Mouse (Mus musculus) cerebellum, adult 2 months (tissue): ENCODE measurements around the gene Unkl. TPM values are rescaled to one million over a fixed set of nuclear protein-coding genes. Genes with fewer than 3 reads are reported as not detected.

ENCODE experiments used
- DNase-seq, 2 experiments: peaks; one replicate each; pipeline ENCODE4 v3.0.0; 2021
- H3K27ac ChIP-seq: fragments of 200-500 bp; 2 replicates; pipeline ENCODE4 v1.5.1; 2012; ENCODE audit warnings: low read length, control low read depth, inconsistent platforms; ENCODE audit not compliant: insufficient read depth
- H3K27me3 ChIP-seq: fragments of 200-500 bp; 2 replicates; pipeline ENCODE4 v1.6.1; 2012; ENCODE audit warnings: inconsistent platforms, mild to moderate bottlenecking, low read length, moderate library complexity; ENCODE audit not compliant: control insufficient read depth, insufficient read depth
- H3K4me1 ChIP-seq: fragments of 200-500 bp; 2 replicates; pipeline ENCODE4 v1.6.1; 2011; ENCODE audit warnings: low read length; ENCODE audit not compliant: control insufficient read depth, insufficient read depth
- H3K4me3 ChIP-seq: fragments of 200-500 bp; replicated peaks from 2 replicates; pipeline ENCODE3; 2011; ENCODE audit warnings: mild to moderate bottlenecking, low read depth, low read length, control low read depth; ENCODE audit not compliant: insufficient read depth
- CTCF ChIP-seq: fragments of 200-500 bp; IDR thresholded peaks from 2 replicates; pipeline ENCODE4 v1.5.1; 2011; ENCODE audit warnings: low read depth, mild to moderate bottlenecking, control low read depth, low read length, moderate library complexity, borderline replicate concordance; ENCODE audit not compliant: insufficient read depth
- POLR2A ChIP-seq: fragments of 200-500 bp; IDR thresholded peaks from 2 replicates; pipeline ENCODE4 v1.6.1; 2011; ENCODE audit warnings: low read length, control low read depth, borderline replicate concordance; ENCODE audit not compliant: insufficient read depth
- WGBS: fragments of 180-500 bp; shearing (Covaris S2); methylation state at CpG from one replicate; pipeline ENCODE4 v1.1.7; 2018; 5-methylcytosine and 5-hydroxymethylcytosine counted together
- polyA plus RNA-seq: library from polyadenylated mRNA; depleted of rRNA; stranded (reverse); fragments of >200 nt; gene quantifications from 2 replicates; pipeline ENCODE4 v1.2.3, GENCODE M21; 2012

Gene Unkl
- polyA plus RNA-seq, 1 experiment = 56.2 TPM

GRCm38 (mm10) chr17:25202401-25202800 lies 14.2 kb downstream of the Unkl start:
- Histone ChIP-seq H3K4me1 (peaks cover 3% of the 10 kb centered on the region; the same call in 1 of the 2 replicates), H3K27me3 (no peaks in the 10 kb centered on the region), H3K4me3 (no peak overlapping the region), H3K27ac (no peak overlapping the region)
- no peak for DNase-seq
- TF ChIP-seq CTCF (no peak), POLR2A (no peak)
- 87% methylated on average over 4 of the region's 4 CpGs for WGBS

DNA sequence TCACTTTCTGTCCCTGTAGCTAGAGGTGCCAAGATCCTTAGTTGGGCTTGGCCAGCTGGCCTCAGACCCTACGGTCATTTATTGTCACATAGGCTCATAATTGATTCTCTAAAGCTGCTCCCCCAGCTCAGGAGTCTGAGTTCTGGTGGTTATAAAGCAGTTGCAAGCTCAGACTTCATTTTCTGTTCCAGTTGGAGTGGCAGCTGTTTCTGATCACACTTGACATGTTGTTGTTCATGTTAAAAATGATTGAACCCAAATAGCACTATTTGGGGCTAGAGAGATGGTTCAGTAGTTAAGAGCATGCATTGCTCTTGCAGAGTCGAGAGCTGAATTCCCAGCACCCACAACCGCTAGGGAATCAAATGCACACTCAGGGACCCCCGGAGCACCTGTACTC lies 21.8 kb downstream of the Unkl start:
- Histone ChIP-seq H3K27me3 (no peaks in the 10 kb centered on the region), H3K27ac (peak overlapping the region; percentile 6), H3K4me3 (no peak overlapping the region), H3K4me1 (peaks cover 26% of the 10 kb centered on the region)
- DNase-seq = no peak
- TF ChIP-seq POLR2A (no peak), CTCF (no peak)
- 63% methylated on average over 4 of the region's 4 CpGs for WGBS

- Histone ChIP-seq H3K4me1 (peaks cover 26% of the 10 kb centered on the region), H3K27me3 (no peaks in the 10 kb centered on the region), H3K4me3 (peak overlapping the region; percentile 6), H3K27ac (peak overlapping the region; percentile 6)
- 9% methylated on average over 15 of the region's 15 CpGs for WGBS
- DNase-seq = peak; percentile 82 to 92
- TF ChIP-seq POLR2A (no peak), CTCF (no peak)
Measured at GRCm38 (mm10) chr17:25210680-25211466, 22.7 kb downstream of the Unkl start.

GRCm38 (mm10) chr17:25211705-25212104 lies 23.5 kb downstream of the Unkl start:
- peak in 1 of 2 experiments; percentile 55 for DNase-seq
- WGBS = 16% methylated on average over 4 of the region's 4 CpGs

DNA sequence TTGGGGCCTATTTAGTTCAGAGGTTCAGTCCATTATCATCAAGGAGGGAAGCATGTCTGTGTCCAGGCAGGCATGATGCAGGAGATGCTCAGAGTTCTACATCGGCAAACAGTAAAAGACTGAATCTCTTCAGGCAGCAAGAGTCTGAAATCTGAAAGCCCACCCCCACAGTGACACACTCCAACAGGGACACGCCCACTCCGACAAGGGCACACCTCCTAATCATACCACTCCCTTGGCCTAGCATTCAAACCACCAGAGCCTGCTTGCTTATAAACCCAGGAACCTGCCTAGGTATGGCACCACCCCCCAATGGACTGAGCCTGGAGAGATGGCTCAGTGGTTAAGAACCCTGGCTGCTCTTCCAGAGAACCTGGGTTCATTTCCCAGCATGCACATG lies 27.2 kb downstream of the Unkl start:
- DNase-seq = no peak
- Histone ChIP-seq H3K4me3 (no peak overlapping the region), H3K27me3 (no peaks in the 10 kb centered on the region), H3K4me1 (peaks cover 27% of the 10 kb centered on the region), H3K27ac (no peak overlapping the region)
- TF ChIP-seq CTCF = no peak
- TF ChIP-seq POLR2A = no peak
- 78% methylated on average over 3 of the region's 3 CpGs for WGBS

More at GRCm38 (mm10) chr17:25211705-25212104, 23.5 kb downstream of the Unkl start:
- H3K4me3 ChIP-seq = no peak overlapping the region
- peak overlapping the region; percentile 4; the same call in 1 of the 2 replicates for H3K27ac ChIP-seq
- H3K4me1 ChIP-seq = peaks cover 26% of the 10 kb centered on the region
- H3K27me3 ChIP-seq = no peaks in the 10 kb centered on the region
- TF ChIP-seq CTCF (no peak), POLR2A (no peak)

GRCm38 (mm10) chr17:25218967-25219366 lies 30.8 kb downstream of the Unkl start:
- no peak overlapping the region for H3K4me3 ChIP-seq
- H3K27me3 ChIP-seq = no peaks in the 10 kb centered on the region
- H3K27ac ChIP-seq = peak overlapping the region; percentile 14
- peak; percentile 55 to 69 for DNase-seq
- WGBS = 36% methylated on average over 9 of the region's 9 CpGs
- TF ChIP-seq CTCF (no peak), POLR2A (no peak)
- H3K4me1 ChIP-seq = peaks cover 23% of the 10 kb centered on the region

DNA sequence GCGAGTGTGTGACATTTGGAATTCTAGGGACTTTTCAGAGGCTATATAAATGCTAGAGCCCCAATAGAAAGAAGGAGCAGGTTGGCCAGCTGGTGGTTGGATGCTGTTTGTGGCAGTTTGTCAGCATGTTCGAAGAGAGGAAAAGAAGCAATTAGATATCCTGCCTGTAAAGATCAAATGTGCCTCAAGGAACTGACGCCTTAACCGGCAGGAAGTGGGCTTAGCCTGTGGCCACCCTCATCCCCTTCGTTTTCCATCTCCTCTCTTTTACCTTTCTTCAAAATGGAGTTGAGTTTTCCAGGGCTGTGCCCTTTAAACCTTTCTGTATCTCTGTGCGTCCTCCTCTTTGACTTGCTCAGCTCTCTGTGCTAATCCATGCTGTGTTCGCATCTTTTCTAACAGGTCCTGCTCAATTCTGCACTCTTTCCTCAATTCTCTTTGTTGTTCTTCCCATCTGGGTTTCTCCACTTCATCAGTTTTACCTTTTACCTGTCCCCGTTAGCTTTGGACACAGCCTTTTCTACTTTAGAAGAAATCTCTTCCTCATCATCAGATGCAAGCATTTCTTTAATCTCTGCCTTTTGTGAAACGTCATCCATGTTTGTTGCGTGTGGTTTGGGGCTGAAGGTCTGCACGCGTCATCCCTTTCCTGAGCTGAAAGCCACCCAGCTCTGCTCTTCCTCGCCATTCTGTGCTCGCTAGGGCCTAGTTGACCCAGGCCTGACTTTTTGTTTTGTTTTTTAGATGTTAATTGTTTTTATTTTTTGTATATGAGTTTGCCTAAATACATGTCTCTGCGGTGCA lies 31.5 kb downstream of the Unkl start:
- Histone ChIP-seq H3K4me1 (peaks cover 27% of the 10 kb centered on the region), H3K4me3 (no peak overlapping the region), H3K27me3 (no peaks in the 10 kb centered on the region), H3K27ac (0 out of 2 replicates have a peak overlapping the region, but pooled peaks have one; percentile 18)
- no peak for DNase-seq
- 80% methylated on average over 15 of the region's 15 CpGs for WGBS
- no peak for TF ChIP-seq CTCF
- TF ChIP-seq POLR2A = no peak

DNA sequence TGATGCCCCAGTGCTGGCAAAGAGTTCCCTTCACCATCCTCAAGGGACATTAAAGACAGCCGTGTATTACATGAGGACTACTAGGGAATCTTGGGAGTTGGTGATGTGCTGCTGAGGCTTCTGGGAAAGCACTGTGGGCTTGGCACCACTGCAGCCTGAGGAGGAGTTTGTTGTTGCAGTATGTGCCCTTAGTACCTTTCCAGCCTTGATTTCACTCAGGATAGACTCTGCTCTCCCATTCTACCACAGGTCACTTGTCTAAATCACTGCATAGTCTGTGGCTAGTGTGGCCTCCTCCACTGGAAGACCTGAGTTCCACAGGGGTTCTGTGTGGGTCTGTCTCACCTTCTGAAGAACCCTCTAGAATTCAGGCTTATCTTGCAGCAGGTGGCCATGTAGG lies 32.5 kb downstream of the Unkl start:
- Histone ChIP-seq H3K4me3 (no peak overlapping the region), H3K27me3 (no peaks in the 10 kb centered on the region), H3K4me1 (peaks cover 27% of the 10 kb centered on the region), H3K27ac (no peak overlapping the region)
- WGBS = 42% methylated on average over 1 of the region's 1 CpGs
- DNase-seq = no peak
- TF ChIP-seq POLR2A (no peak), CTCF (no peak)
